Mouse (Mus musculus): ENCODE measurements around the gene Cldn10. TPM values are rescaled to one million over a fixed set of nuclear protein-coding genes. Genes with fewer than 3 reads are reported as not detected.

Cldn10 gene
- polyA plus RNA-seq, 1 experiment from 2014 or later, result 0.30 TPM

GRCm38 (mm10) chr14:118774507-118775428 is 12.9 kb upstream of the Cldn10 start:
- H3K27ac ChIP-seq (ENCODE audit: low read depth, low read length), result no peak overlapping the region
- no peaks in the 10 kb centered on the region for H3K4me1 ChIP-seq (replicated peaks; ENCODE audit: control insufficient read depth, insufficient read depth, low read length)
- H3K4me3 ChIP-seq (ENCODE audit: low read depth, low read length), result no peak overlapping the region
- no peaks in the 10 kb centered on the region for H3K36me3 ChIP-seq (ENCODE audit: control insufficient read depth, insufficient read depth, low read length)
- ATAC-seq (replicated peaks; ENCODE audit: low FRiP score) (peak; percentile 42; the same call in 1 of the 2 replicates), DNase-seq (ENCODE audit: low spot score) (no peak)
- no peaks in the 10 kb centered on the region for H3K27me3 ChIP-seq (replicated peaks; ENCODE audit: control insufficient read depth, insufficient read depth, low read length)
- H3K4me2 ChIP-seq, result no peak overlapping the region
- H3K9ac ChIP-seq (ENCODE audit: low read depth, low read length), result no peak overlapping the region
- no peaks in the 10 kb centered on the region for H3K9me3 ChIP-seq (ENCODE audit: control insufficient read depth, low read length)
- 78% methylated on average over 12 of the region's 12 CpGs for WGBS

- ATAC-seq (replicated peaks; ENCODE audit: low FRiP score) (no peak), DNase-seq (ENCODE audit: low spot score) (no peak)
- Histone ChIP-seq H3K27me3 (replicated peaks; ENCODE audit: control insufficient read depth, insufficient read depth, low read length) (no peaks in the 10 kb centered on the region), H3K9me3 (ENCODE audit: control insufficient read depth, low read length) (no peaks in the 10 kb centered on the region), H3K4me3 (ENCODE audit: low read depth, low read length) (no peak overlapping the region), H3K4me1 (replicated peaks; ENCODE audit: control insufficient read depth, insufficient read depth, low read length) (no peaks in the 10 kb centered on the region), H3K4me2 (no peak overlapping the region), H3K36me3 (ENCODE audit: control insufficient read depth, insufficient read depth, low read length) (no peaks in the 10 kb centered on the region), H3K9ac (ENCODE audit: low read depth, low read length) (no peak overlapping the region), H3K27ac (ENCODE audit: low read depth, low read length) (no peak overlapping the region)
- WGBS, result 90% methylated on average over 1 of the region's 1 CpGs
Measured at GRCm38 (mm10) chr14:118775554-118775953, 12.2 kb upstream of the Cldn10 start.

GRCm38 (mm10) chr14:118776372-118776771 is 11.3 kb upstream of the Cldn10 start:
- 93% methylated on average over 2 of the region's 2 CpGs for WGBS

GRCm38 (mm10) chr14:118777478-118777877 is 10.2 kb upstream of the Cldn10 start:
- DNase-seq (ENCODE audit: low spot score), result no peak
- WGBS, result 80% methylated on average over 4 of the region's 4 CpGs
- H3K36me3 ChIP-seq (ENCODE audit: control insufficient read depth, insufficient read depth, low read length), result no peaks in the 10 kb centered on the region

More at GRCm38 (mm10) chr14:118776372-118776771, 11.3 kb upstream of the Cldn10 start:
- DNase-seq (ENCODE audit: low spot score) (no peak), ATAC-seq (replicated peaks; ENCODE audit: low FRiP score) (no peak)
- no peak overlapping the region for H3K27ac ChIP-seq (ENCODE audit: low read depth, low read length)
- no peaks in the 10 kb centered on the region for H3K9me3 ChIP-seq (ENCODE audit: control insufficient read depth, low read length)
- H3K4me1 ChIP-seq (replicated peaks; ENCODE audit: control insufficient read depth, insufficient read depth, low read length), result no peaks in the 10 kb centered on the region
- no peaks in the 10 kb centered on the region for H3K36me3 ChIP-seq (ENCODE audit: control insufficient read depth, insufficient read depth, low read length)
- no peak overlapping the region for H3K9ac ChIP-seq (ENCODE audit: low read depth, low read length)
- H3K27me3 ChIP-seq (replicated peaks; ENCODE audit: control insufficient read depth, insufficient read depth, low read length), result no peaks in the 10 kb centered on the region
- no peak overlapping the region for H3K4me2 ChIP-seq
- no peak overlapping the region for H3K4me3 ChIP-seq (ENCODE audit: low read depth, low read length)

GRCm38 (mm10) chr14:118781601-118782000 is 6.1 kb upstream of the Cldn10 start:
- DNase-seq (ENCODE audit: low spot score), result no peak

More at GRCm38 (mm10) chr14:118777478-118777877, 10.2 kb upstream of the Cldn10 start:
- Histone ChIP-seq H3K9ac (ENCODE audit: low read depth, low read length) (no peak overlapping the region), H3K4me1 (replicated peaks; ENCODE audit: control insufficient read depth, insufficient read depth, low read length) (0 out of 2 replicates have a peak, but pooled peaks cover 1% of the 10 kb centered on the region), H3K27me3 (replicated peaks; ENCODE audit: control insufficient read depth, insufficient read depth, low read length) (no peaks in the 10 kb centered on the region), H3K9me3 (ENCODE audit: control insufficient read depth, low read length) (no peaks in the 10 kb centered on the region), H3K4me3 (ENCODE audit: low read depth, low read length) (no peak overlapping the region), H3K4me2 (no peak overlapping the region), H3K27ac (ENCODE audit: low read depth, low read length) (no peak overlapping the region)
- ATAC-seq (replicated peaks; ENCODE audit: low FRiP score), result no peak

GRCm38 (mm10) chr14:118782241-118782640 is 5.5 kb upstream of the Cldn10 start:
- Histone ChIP-seq H3K9me3 (ENCODE audit: control insufficient read depth, low read length) (no peaks in the 10 kb centered on the region), H3K4me2 (no peak overlapping the region), H3K4me3 (ENCODE audit: low read depth, low read length) (no peak overlapping the region), H3K27ac (ENCODE audit: low read depth, low read length) (no peak overlapping the region), H3K36me3 (ENCODE audit: control insufficient read depth, insufficient read depth, low read length) (no peaks in the 10 kb centered on the region), H3K9ac (ENCODE audit: low read depth, low read length) (no peak overlapping the region), H3K27me3 (replicated peaks; ENCODE audit: control insufficient read depth, insufficient read depth, low read length) (no peaks in the 10 kb centered on the region), H3K4me1 (replicated peaks; ENCODE audit: control insufficient read depth, insufficient read depth, low read length) (0 out of 2 replicates have a peak, but pooled peaks cover 3% of the 10 kb centered on the region)
- DNase-seq (ENCODE audit: low spot score) (no peak), ATAC-seq (replicated peaks; ENCODE audit: low FRiP score) (peak; percentile 83)
- 37% methylated on average over 3 of the region's 3 CpGs for WGBS

More at GRCm38 (mm10) chr14:118781601-118782000, 6.1 kb upstream of the Cldn10 start:
- no peak overlapping the region for H3K27ac ChIP-seq (ENCODE audit: low read depth, low read length)
- no peak overlapping the region for H3K9ac ChIP-seq (ENCODE audit: low read depth, low read length)
- 0 out of 2 replicates have a peak, but pooled peaks cover 3% of the 10 kb centered on the region for H3K4me1 ChIP-seq (replicated peaks; ENCODE audit: control insufficient read depth, insufficient read depth, low read length)
- H3K4me2 ChIP-seq, result no peak overlapping the region
- no peaks in the 10 kb centered on the region for H3K36me3 ChIP-seq (ENCODE audit: control insufficient read depth, insufficient read depth, low read length)
- H3K4me3 ChIP-seq (ENCODE audit: low read depth, low read length), result no peak overlapping the region
- no peaks in the 10 kb centered on the region for H3K27me3 ChIP-seq (replicated peaks; ENCODE audit: control insufficient read depth, insufficient read depth, low read length)
- ATAC-seq (replicated peaks; ENCODE audit: low FRiP score), result no peak
- 79% methylated on average over 7 of the region's 7 CpGs for WGBS
- H3K9me3 ChIP-seq (ENCODE audit: control insufficient read depth, low read length), result no peaks in the 10 kb centered on the region

GRCm38 (mm10) chr14:118783326-118783935 is 4.3 kb upstream of the Cldn10 start:
- Histone ChIP-seq H3K27me3 (replicated peaks; ENCODE audit: control insufficient read depth, insufficient read depth, low read length) (no peaks in the 10 kb centered on the region), H3K9me3 (ENCODE audit: control insufficient read depth, low read length) (no peaks in the 10 kb centered on the region), H3K4me1 (replicated peaks; ENCODE audit: control insufficient read depth, insufficient read depth, low read length) (0 out of 2 replicates have a peak, but pooled peaks cover 3% of the 10 kb centered on the region), H3K36me3 (ENCODE audit: control insufficient read depth, insufficient read depth, low read length) (no peaks in the 10 kb centered on the region), H3K27ac (ENCODE audit: low read depth, low read length) (no peak overlapping the region), H3K4me3 (ENCODE audit: low read depth, low read length) (no peak overlapping the region), H3K9ac (ENCODE audit: low read depth, low read length) (no peak overlapping the region), H3K4me2 (no peak overlapping the region)
- DNase-seq (ENCODE audit: low spot score), result no peak
- ATAC-seq (replicated peaks; ENCODE audit: low FRiP score), result no peak
- WGBS, result 74% methylated on average over 17 of the region's 17 CpGs

- no peak for ATAC-seq (replicated peaks; ENCODE audit: low FRiP score)
- Histone ChIP-seq H3K4me3 (ENCODE audit: low read depth, low read length) (no peak overlapping the region), H3K4me1 (replicated peaks; ENCODE audit: control insufficient read depth, insufficient read depth, low read length) (peaks cover 12% of the 10 kb centered on the region), H3K4me2 (no peak overlapping the region), H3K27me3 (replicated peaks; ENCODE audit: control insufficient read depth, insufficient read depth, low read length) (no peaks in the 10 kb centered on the region), H3K9me3 (ENCODE audit: control insufficient read depth, low read length) (no peaks in the 10 kb centered on the region), H3K36me3 (ENCODE audit: control insufficient read depth, insufficient read depth, low read length) (no peaks in the 10 kb centered on the region), H3K27ac (ENCODE audit: low read depth, low read length) (no peak overlapping the region), H3K9ac (ENCODE audit: low read depth, low read length) (no peak overlapping the region)
- DNase-seq (ENCODE audit: low spot score), result no peak
- WGBS, result 54% methylated on average over 4 of the region's 4 CpGs
Measured at GRCm38 (mm10) chr14:118790217-118790616, 2.5 kb downstream of the Cldn10 start.

All from liver, embryonic 11.5 days (tissue).